Mouse (Mus musculus) thymus, postnatal 25 days (tissue): ENCODE data around the gene Pgls.

Experiments
- DNase-seq: peaks from one replicate; pipeline ENCODE4 v3.0.0; 2022

Pgls gene

DNA sequence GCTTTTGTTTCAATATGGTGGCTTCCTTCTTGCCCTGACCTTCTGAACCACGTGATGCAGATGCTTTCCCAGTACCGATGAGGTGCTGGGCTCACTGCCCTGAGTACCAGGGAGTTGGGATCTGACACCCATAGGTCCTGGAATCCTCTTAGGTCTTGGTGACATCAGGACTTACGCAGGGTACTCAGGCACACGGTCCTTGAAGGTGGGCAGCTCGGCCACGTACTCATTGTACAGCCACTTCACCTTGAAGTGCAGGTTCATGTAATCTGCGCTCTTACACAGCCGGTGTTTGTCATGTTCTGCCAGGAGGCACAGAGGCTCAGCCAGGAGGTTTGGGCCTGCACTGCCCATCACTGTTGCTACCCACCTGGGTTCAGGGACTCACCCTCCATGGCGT lies 53.5 kb downstream of the Pgls start:
- no peak for DNase-seq
